Mouse (Mus musculus) lung, postnatal 10 days (tissue): ENCODE results near the gene Lgi1.

Source experiments
- DNase-seq: peaks from one replicate; pipeline ENCODE4 v3.0.0; 2021

The Lgi1 gene

DNA sequence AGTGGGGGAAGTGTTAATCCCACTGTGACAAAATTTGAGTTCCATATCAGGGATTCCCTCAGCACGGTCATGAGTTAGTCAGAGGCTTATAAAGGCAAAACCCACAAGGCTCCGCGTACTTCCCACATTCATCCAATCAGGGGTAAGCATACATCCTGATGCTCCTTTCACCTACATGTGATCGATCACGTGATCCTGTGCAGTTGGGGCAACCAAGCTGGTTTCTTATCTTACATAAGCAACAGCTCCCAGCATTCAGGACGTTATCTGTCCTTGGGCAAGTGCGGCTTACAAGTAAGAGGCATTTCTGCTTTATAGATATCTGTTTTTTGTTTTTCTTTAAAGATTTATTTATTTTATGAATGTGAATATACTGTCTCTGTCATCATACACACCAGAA lies 63.7 kb downstream of the Lgi1 start:
- no peak for DNase-seq

GRCm38 (mm10) chr19:38329257-38329656 lies 64.9 kb downstream of the Lgi1 start:
- DNase-seq = no peak

DNA sequence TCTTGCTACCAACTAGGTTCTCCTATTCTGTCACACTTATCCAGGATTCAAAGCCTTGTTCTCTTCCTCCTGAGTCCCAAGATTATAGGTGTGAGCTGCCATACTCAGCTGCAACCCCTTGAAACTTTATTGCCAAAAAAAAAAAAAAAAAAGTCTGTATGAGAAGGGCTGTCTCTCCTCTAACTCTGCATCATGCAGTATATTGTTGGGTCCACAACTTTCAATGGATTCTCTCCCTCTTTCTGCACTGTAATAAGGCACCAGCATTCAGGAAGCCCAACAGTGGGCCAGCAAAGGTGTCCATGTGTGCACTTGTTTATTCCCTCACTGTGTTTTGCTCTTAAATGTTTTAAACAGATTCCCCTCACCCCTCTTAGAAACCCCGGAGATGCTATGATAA lies 66.7 kb downstream of the Lgi1 start:
- no peak for DNase-seq

GRCm38 (mm10) chr19:38332245-38332644 lies 67.9 kb downstream of the Lgi1 start:
- no peak for DNase-seq

DNA sequence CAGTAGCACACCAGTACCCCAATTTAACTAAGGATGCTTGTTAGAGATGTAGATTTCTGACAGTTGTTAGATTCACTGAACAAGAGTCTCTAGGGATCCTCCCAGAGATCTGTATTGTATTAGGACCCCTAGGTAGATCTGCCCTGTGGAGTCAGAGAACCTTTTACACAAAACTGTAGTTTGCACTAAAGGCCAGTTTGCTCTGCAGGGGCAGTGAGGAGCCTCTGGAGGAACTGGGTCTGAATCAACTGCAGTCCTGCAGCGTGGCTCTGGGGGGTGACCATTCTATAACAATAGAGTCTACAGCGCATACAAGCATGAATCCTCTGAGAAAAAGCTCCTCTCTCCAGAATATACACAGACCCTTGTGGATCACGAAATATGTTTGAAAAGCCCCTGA lies 68.5 kb downstream of the Lgi1 start:
- no peak for DNase-seq

GRCm38 (mm10) chr19:38336553-38336952 lies 72.2 kb downstream of the Lgi1 start:
- DNase-seq = no peak

GRCm38 (mm10) chr19:38337332-38337731 lies 73.0 kb downstream of the Lgi1 start:
- no peak for DNase-seq

- no peak for DNase-seq
Observed at GRCm38 (mm10) chr19:38339734-38340133, 75.4 kb downstream of the Lgi1 start.

DNA sequence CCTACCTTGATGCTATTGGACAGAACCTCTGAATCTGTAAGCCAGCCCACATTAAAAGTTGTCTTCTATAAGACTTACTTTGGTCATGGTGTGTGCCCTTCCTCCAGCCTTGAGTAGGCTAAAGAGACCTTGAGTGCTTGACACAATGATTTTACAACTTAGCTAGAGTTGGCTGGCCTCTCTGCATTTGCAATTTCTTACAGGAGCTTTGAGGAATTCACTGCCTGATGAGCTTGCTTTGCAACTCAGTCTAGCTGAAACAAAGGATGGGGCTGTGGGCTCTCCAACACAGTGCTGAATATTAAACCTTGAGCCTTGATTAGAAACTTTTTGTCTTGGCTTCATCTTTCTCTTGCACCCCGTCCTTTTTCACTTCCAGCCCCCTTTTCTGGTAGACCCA lies 78.9 kb downstream of the Lgi1 start:
- DNase-seq = no peak

DNA sequence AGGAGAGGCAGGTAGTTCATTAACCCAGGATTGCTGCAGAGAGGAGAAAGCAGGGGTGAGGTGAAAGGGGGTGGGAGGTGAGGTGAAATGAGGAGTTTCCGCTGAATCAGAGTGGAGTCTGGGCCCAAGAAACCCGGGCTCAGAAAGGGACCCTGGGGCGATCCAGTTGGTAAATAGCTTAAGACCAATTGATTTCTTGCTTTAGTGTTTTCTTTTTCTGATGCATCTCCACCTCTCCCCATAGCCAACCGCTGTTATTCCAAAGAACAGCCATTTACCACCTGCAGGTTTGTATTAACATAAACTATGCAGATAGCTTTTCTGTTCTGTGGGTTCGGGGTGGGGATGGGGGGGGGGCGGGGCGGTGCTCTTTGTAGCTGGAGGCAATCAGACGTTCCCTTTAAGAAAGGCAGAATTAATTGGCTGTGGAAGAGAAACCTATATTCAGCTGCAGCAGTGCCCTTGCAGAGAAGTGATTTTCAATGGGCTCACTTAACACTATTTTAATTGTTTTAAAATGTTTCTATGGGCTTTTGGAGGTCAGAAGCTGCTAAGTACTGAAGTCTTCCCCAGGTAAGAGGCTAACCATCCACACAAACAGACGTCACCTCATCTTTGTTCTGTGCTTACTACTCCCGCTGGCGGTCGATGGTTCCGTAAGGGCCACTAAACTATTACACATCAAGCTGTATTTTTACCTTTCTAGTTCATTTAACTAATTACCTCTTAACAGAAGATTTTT lies 84.1 kb downstream of the Lgi1 start:
- no peak for DNase-seq

- DNase-seq = no peak
Observed at GRCm38 (mm10) chr19:38349013-38349341, 84.6 kb downstream of the Lgi1 start.

- no peak for DNase-seq
Observed at GRCm38 (mm10) chr19:38351202-38351601, 86.9 kb downstream of the Lgi1 start.

DNA sequence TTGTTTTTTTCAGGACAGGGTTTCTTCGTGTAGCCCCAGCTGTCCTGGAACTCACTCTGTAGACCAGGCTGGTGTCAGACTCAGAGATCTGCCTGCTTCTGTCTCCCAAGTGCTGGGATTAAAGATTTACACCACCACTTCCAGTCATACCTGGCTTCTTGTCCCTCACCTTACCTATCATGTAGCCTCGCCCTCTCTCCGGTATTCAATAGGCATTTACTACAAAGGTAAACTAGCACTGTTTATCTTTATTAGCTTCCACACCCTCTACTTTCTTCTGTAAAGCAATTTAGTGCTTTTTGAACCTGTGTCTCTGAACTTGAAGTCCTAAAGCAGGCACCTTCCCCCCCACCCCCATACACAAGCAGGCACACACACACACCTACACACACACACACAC lies 87.4 kb downstream of the Lgi1 start:
- DNase-seq = no peak

DNA sequence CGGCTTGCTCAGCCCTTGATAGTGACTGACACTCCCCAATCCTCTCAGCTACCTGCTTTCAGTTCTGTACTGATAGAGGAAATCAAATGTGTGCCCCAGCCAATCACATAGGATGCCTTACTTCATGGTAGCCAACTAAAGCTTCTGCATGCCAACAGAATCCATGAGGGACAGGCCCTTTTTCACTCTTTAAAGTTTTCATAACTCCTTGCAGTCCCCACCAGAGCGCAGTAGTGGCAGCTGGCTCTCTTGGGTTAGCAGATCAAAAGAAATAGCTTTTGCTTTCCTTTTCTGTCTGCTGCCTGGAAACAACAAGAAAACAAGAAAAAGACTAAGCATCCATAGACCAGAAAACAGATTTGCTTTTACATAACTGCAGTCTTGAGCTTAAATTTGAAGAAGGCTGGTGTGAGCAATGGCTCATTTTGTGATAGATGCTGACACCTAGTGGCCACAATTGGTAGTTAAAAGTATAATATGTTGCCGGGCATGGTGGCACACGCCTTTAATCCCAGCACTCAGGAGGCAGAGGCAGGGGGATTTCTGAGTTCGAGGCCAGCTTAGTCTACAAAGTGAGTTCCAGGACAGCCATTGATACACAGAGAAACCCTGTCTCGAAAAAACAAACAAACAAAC lies 88.3 kb downstream of the Lgi1 start:
- DNase-seq = peak; percentile 56

GRCm38 (mm10) chr19:38354279-38354678 lies 89.9 kb downstream of the Lgi1 start:
- no peak for DNase-seq

DNA sequence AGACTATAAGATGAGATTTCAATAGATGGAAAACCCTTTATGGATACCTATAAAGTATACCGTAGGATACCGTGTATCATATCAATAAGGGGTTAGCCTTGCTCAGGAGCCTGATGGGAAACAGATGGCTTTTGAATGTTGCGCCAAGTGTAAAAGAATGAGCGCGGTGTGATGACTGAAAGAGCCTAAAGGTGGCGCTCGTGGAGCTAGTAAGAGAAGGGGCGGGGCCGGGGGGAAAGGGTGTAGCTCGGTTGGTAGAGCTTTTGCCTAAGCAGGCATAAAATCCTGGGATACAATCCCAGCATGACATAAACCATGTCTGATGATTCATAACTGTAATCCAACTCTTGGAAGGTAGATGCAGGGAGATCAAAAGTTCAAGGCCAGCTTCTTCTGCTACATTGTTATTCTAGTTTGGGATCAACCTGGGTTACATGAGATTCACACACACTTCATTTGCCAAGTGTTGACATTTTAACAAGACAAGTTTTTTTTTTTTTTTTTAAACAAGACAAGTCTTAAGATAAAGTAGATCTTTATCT lies 90.6 kb downstream of the Lgi1 start:
- peak; percentile 7 for DNase-seq

GRCm38 (mm10) chr19:38356211-38356828 lies 92.0 kb downstream of the Lgi1 start:
- no peak for DNase-seq

- no peak for DNase-seq
Observed at GRCm38 (mm10) chr19:38357956-38358623, 93.8 kb downstream of the Lgi1 start.

DNA sequence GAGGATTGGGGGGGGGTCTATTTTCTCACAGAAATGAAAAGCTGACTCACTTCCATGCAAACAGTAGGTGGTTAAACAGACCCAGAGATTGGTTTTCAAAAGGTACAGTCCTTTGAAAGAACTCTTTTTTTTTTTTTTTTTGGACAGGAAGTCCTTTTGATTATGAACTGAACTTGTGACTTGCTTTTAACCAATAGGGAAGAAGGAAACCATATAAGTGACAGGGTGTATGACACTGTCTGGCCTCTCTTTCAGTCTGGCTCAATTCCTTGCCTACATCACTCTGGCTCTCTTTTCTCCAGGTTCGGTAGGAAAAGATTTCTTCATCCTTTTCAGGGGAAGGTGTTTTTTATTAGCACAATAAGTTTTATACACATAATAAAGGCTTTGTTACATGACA lies 95.0 kb downstream of the Lgi1 start:
- no peak for DNase-seq
